In genomic region chr17:71445191-71445590, GRCm38 (mm10) we compare ENCODE assay signal across 19 mouse cellular contexts.
"Had no signal": no experiment of that assay in that cellular context is flagged by ENCODE, and none has a peak within 500 bp of the region (broad histone marks: within the 10 kb centered on the region; RNA-seq: fewer than 3 reads in every experiment).

No protein-coding gene starts in this region.

- H3K27ac ChIP-seq: layer of hippocampus, adult 2 months; limb, embryonic 10.5 days; limb, embryonic 13.5 days; liver, embryonic 12.5 days; liver, embryonic 15.5 days; lung, embryonic 15.5 days; midbrain, embryonic 12.5 days; stomach, embryonic 15.5 days had no signal

- DNase-seq: kidney, adult 9 months; kidney, postnatal 25 days; layer of hippocampus, adult 9-11 months; liver; lung, adult 18-20 months; lung, postnatal 10 days; lung, postnatal 36 days; right cerebral cortex, postnatal 4 days; thymus, postnatal 25 days had no signal

- H3K4me1 ChIP-seq: limb, embryonic 10.5 days; limb, embryonic 13.5 days; liver, embryonic 12.5 days; liver, embryonic 15.5 days; lung, embryonic 15.5 days; midbrain, embryonic 12.5 days; stomach, embryonic 15.5 days had no signal

- H3K4me3 ChIP-seq: layer of hippocampus, adult 2 months; limb, embryonic 10.5 days; limb, embryonic 13.5 days; liver, embryonic 12.5 days; liver, embryonic 15.5 days; lung, embryonic 15.5 days; midbrain, embryonic 12.5 days; myocyte; stomach, embryonic 15.5 days had no signal

- H3K9ac ChIP-seq: limb, embryonic 13.5 days; liver, embryonic 12.5 days; liver, embryonic 15.5 days; lung, embryonic 15.5 days; midbrain, embryonic 12.5 days; stomach, embryonic 15.5 days had no signal

- ATAC-seq: liver, embryonic 12.5 days; midbrain, embryonic 16.5 days had no signal

- H3K4me2 ChIP-seq: limb, embryonic 13.5 days; liver, embryonic 12.5 days; liver, embryonic 15.5 days; lung, embryonic 15.5 days; midbrain, embryonic 12.5 days; stomach, embryonic 15.5 days had no signal

- H3K27me3 ChIP-seq: limb, embryonic 13.5 days; liver, embryonic 12.5 days; liver, embryonic 15.5 days; lung, embryonic 15.5 days; midbrain, embryonic 12.5 days; stomach, embryonic 15.5 days had no signal

- H3K9me3 ChIP-seq: limb, embryonic 10.5 days; limb, embryonic 13.5 days; liver, embryonic 12.5 days; liver, embryonic 15.5 days; lung, embryonic 15.5 days; stomach, embryonic 15.5 days had no signal
